Mouse (Mus musculus) lung, postnatal 4 days (tissue): Measurements from ENCODE around the gene Csf1.

ENCODE experiments used
- DNase-seq, 2 experiments: peaks; one replicate each; pipeline ENCODE4 v3.0.0; 2021

Gene Csf1

GRCm38 (mm10) chr3:107703675-107704370 is 56.4 kb downstream of the Csf1 start:
- peak in 1 of 2 experiments; percentile 32 for DNase-seq

- DNase-seq, result no peak
Observed at GRCm38 (mm10) chr3:107701767-107702394, 58.4 kb downstream of the Csf1 start.

GRCm38 (mm10) chr3:107700625-107701024 is 59.6 kb downstream of the Csf1 start:
- no peak for DNase-seq

GRCm38 (mm10) chr3:107696910-107697309 is 63.4 kb downstream of the Csf1 start:
- DNase-seq, result no peak

- DNase-seq, result peak; percentile 99
Observed at GRCm38 (mm10) chr3:107695948-107696881, 64.1 kb downstream of the Csf1 start, which contains the start of gene Ahcyl1. Ahcyl1 (minus strand) TSS chr3:107696560.

GRCm38 (mm10) chr3:107695219-107695947 is 64.9 kb downstream of the Csf1 start:
- no peak for DNase-seq

GRCm38 (mm10) chr3:107694256-107694900 is 65.9 kb downstream of the Csf1 start:
- no peak for DNase-seq
